Mouse (Mus musculus) MEL (cell line): Measurements from ENCODE around the gene Smarcc2.

Experiments used
- CHD2 ChIP-seq: IDR thresholded peaks from 2 replicates; pipeline ENCODE4 v1.6.1; 2011; ENCODE audit warnings: low read length, improper control_type of control experiment
- CTCF ChIP-seq, 3 experiments: IDR thresholded peaks in 2 of 3; conservative IDR thresholded peaks in 1 of 3; 2 replicates each; pipeline ENCODE4 v1.5.1; 2011 to 2012; ENCODE audit warnings: low read length in 3 of 3, low read depth in 2 of 3, mild to moderate bottlenecking in 2 of 3, improper control_type of control experiment in 1 of 3, inconsistent platforms in 1 of 3, mixed read lengths in 1 of 3, moderate library complexity in 1 of 3; ENCODE audit not compliant: control insufficient read depth in 1 of 3, insufficient read depth in 1 of 3, poor library complexity in 1 of 3, severe bottlenecking in 1 of 3
- MYC ChIP-seq: IDR thresholded peaks from 2 replicates; pipeline ENCODE4 v1.6.1; 2011; ENCODE audit warnings: low read depth, mild to moderate bottlenecking, low read length, improper control_type of control experiment, moderate library complexity
- POLR2A ChIP-seq, 2 experiments: IDR thresholded peaks; 2 replicates each; pipeline ENCODE4 v1.6.1; 2011 to 2012; ENCODE audit warnings: low read length in 2 of 2, mild to moderate bottlenecking in 2 of 2, control low read depth in 1 of 2, improper control_type of control experiment in 1 of 2, low read depth in 1 of 2, moderate library complexity in 1 of 2; ENCODE audit not compliant: control insufficient read depth in 1 of 2, insufficient read depth in 1 of 2, poor library complexity in 1 of 2
- POLR2AphosphoS5 ChIP-seq: IDR thresholded peaks from 2 replicates; pipeline ENCODE4 v1.6.1; 2012; ENCODE audit warnings: low read depth, borderline replicate concordance, mild to moderate bottlenecking, inconsistent platforms, low read length, moderate library complexity, mixed read lengths

GRCm38 (mm10) chr10:128495270-128495669, 36.2 kb downstream of the Smarcc2 start:
- TF ChIP-seq POLR2AphosphoS5 (no peak), CTCF (IDR thresholded peaks at IDR 0.05 in 2 of 3, conservative IDR thresholded peaks at IDR 0.05 in 1 of 3; ENCODE audit: control insufficient read depth in 1 of 3, insufficient read depth in 1 of 3, low read depth in 2 of 3, low read length in 3 of 3, poor library complexity in 1 of 3, severe bottlenecking in 1 of 3) (peak in 1 of 3 experiments; percentile 21; a peak in 1 of 6 replicates), POLR2A (IDR thresholded peaks at IDR 0.05; ENCODE audit: control insufficient read depth in 1 of 2, insufficient read depth in 1 of 2, low read depth in 1 of 2, low read length in 2 of 2, poor library complexity in 1 of 2) (no peak), MYC (no peak), CHD2 (no peak)
